Mouse (Mus musculus): ENCODE results near the gene Anp32b. TPM values are rescaled to one million over a fixed set of nuclear protein-coding genes. Genes with fewer than 3 reads are reported as not detected.

Gene Anp32b
- polyA plus RNA-seq, 1 experiment from 2014 or later = 156 TPM

- Histone ChIP-seq H3K27ac (ENCODE audit: low read length) (no peak overlapping the region), H3K4me1 (ENCODE audit: control insufficient read depth, insufficient read depth, low read length) (no peaks in the 10 kb centered on the region), H3K36me3 (ENCODE audit: control insufficient read depth, insufficient read depth) (no peaks in the 10 kb centered on the region), H3K4me2 (ENCODE audit: low read depth, low read length) (no peak overlapping the region), H3K27me3 (ENCODE audit: control insufficient read depth, insufficient read depth, low read length) (no peaks in the 10 kb centered on the region), H3K9me3 (replicated peaks; ENCODE audit: control insufficient read depth, low read length) (no peaks in the 10 kb centered on the region), H3K4me3 (ENCODE audit: low read length) (no peak overlapping the region), H3K9ac (ENCODE audit: low read length) (no peak overlapping the region)
- WGBS = 70% methylated on average over 8 of the region's 8 CpGs
- ATAC-seq (replicated peaks; ENCODE audit: extremely low read depth, insufficient read depth, low FRiP score) = no peak
These were observed 28.1 kb upstream of the Anp32b start for GRCm38 (mm10) chr4:46422625-46423024.

DNA sequence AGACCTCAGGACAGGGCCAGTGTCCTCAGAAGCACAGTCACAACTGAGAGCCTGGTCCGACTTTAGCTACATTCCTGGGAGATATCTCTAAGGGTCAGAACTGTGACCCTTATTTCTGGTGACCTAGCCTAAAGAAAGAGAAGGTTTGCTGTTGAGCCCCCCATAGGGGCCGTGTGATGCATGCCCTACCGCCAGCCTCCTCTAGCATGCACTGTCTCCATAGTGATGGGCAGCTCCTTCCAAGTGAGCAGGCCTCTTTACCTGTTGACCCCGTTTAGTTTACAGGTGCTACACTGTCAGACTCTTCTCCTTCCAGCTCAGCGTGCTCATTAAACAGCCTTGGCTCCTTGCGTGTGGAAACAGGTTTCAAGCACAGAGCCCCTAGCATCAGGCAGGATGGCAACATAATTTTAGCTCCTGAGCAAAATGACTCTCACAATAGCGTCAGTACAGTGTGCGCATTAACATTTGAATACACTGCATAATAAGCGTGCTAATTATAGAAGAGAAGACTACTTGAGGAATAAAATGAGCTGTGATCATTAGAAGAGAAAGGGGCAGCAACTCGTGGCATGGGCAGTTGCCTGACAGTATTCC is 21.7 kb upstream of the Anp32b start:
- Histone ChIP-seq H3K36me3 (ENCODE audit: control insufficient read depth, insufficient read depth) (no peaks in the 10 kb centered on the region), H3K4me1 (ENCODE audit: control insufficient read depth, insufficient read depth, low read length) (no peaks in the 10 kb centered on the region), H3K9me3 (replicated peaks; ENCODE audit: control insufficient read depth, low read length) (no peaks in the 10 kb centered on the region), H3K4me2 (ENCODE audit: low read depth, low read length) (no peak overlapping the region), H3K4me3 (ENCODE audit: low read length) (no peak overlapping the region), H3K27me3 (ENCODE audit: control insufficient read depth, insufficient read depth, low read length) (no peaks in the 10 kb centered on the region), H3K9ac (ENCODE audit: low read length) (no peak overlapping the region), H3K27ac (ENCODE audit: low read length) (no peak overlapping the region)
- WGBS = 60% methylated on average over 10 of the region's 10 CpGs
- no peak for ATAC-seq (replicated peaks; ENCODE audit: extremely low read depth, insufficient read depth, low FRiP score)

GRCm38 (mm10) chr4:46432339-46433036 is 18.2 kb upstream of the Anp32b start:
- WGBS = 68% methylated on average over 12 of the region's 12 CpGs
- H3K4me3 ChIP-seq (ENCODE audit: low read length) = no peak overlapping the region
- H3K27ac ChIP-seq (ENCODE audit: low read length) = no peak overlapping the region
- ATAC-seq (replicated peaks; ENCODE audit: extremely low read depth, insufficient read depth, low FRiP score) = no peak
- no peak overlapping the region for H3K9ac ChIP-seq (ENCODE audit: low read length)
- H3K4me1 ChIP-seq (ENCODE audit: control insufficient read depth, insufficient read depth, low read length) = no peaks in the 10 kb centered on the region
- no peaks in the 10 kb centered on the region for H3K36me3 ChIP-seq (ENCODE audit: control insufficient read depth, insufficient read depth)
- no peak overlapping the region for H3K4me2 ChIP-seq (ENCODE audit: low read depth, low read length)
- no peaks in the 10 kb centered on the region for H3K9me3 ChIP-seq (replicated peaks; ENCODE audit: control insufficient read depth, low read length)
- H3K27me3 ChIP-seq (ENCODE audit: control insufficient read depth, insufficient read depth, low read length) = no peaks in the 10 kb centered on the region

GRCm38 (mm10) chr4:46442501-46442900 is 8.2 kb upstream of the Anp32b start:
- H3K9me3 ChIP-seq (replicated peaks; ENCODE audit: control insufficient read depth, low read length) = no peaks in the 10 kb centered on the region
- no peak overlapping the region for H3K27ac ChIP-seq (ENCODE audit: low read length)
- no peak for ATAC-seq (replicated peaks; ENCODE audit: extremely low read depth, insufficient read depth, low FRiP score)
- no peaks in the 10 kb centered on the region for H3K36me3 ChIP-seq (ENCODE audit: control insufficient read depth, insufficient read depth)
- no peak overlapping the region for H3K4me3 ChIP-seq (ENCODE audit: low read length)
- no peaks in the 10 kb centered on the region for H3K4me1 ChIP-seq (ENCODE audit: control insufficient read depth, insufficient read depth, low read length)
- no peaks in the 10 kb centered on the region for H3K27me3 ChIP-seq (ENCODE audit: control insufficient read depth, insufficient read depth, low read length)
- H3K4me2 ChIP-seq (ENCODE audit: low read depth, low read length) = no peak overlapping the region
- 64% methylated on average over 4 of the region's 4 CpGs for WGBS
- no peak overlapping the region for H3K9ac ChIP-seq (ENCODE audit: low read length)

DNA sequence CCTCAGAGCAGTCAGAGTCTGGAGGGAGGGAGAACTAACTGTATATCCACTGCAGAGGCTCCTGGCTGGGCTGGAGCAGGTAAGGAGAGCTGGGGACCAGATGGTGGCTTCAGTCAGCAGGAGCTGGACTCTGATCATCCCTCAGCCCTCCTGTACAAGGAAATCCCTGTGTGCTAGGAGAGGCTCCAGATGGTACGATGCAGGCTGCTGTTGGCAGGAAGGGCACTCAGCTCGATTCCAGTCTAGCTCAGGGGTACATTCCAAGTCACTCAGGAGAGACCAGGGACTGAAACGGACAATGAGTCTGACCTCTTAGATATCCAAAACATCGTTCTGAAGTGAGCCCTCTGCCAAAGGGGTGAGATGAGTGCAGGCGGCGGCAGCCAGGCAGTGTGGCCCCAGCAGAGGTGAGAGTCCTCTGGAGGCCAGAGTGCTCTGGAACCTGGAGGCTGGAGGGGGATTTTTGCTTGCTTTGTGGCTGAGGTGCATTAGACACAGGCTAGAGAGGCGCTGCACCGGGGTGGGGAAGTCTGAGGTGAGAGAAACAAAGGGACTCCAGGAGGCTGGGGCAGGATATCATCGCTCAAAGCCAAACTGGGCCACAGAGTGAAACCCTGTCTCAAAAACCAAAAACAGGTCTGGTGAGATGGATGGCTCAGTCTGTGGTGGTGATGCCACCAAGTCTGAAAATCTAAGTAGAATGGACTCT is 5.3 kb upstream of the Anp32b start:
- no peak overlapping the region for H3K27ac ChIP-seq (ENCODE audit: low read length)
- 0 out of 2 replicates have a peak overlapping the region, but pooled peaks have one; percentile 11 for H3K9ac ChIP-seq (ENCODE audit: low read length)
- no peaks in the 10 kb centered on the region for H3K36me3 ChIP-seq (ENCODE audit: control insufficient read depth, insufficient read depth)
- no peak for ATAC-seq (replicated peaks; ENCODE audit: extremely low read depth, insufficient read depth, low FRiP score)
- H3K4me1 ChIP-seq (ENCODE audit: control insufficient read depth, insufficient read depth, low read length) = peaks cover 10% of the 10 kb centered on the region
- no peak overlapping the region for H3K4me2 ChIP-seq (ENCODE audit: low read depth, low read length)
- WGBS = 44% methylated on average over 9 of the region's 9 CpGs
- H3K4me3 ChIP-seq (ENCODE audit: low read length) = no peak overlapping the region
- no peaks in the 10 kb centered on the region for H3K27me3 ChIP-seq (ENCODE audit: control insufficient read depth, insufficient read depth, low read length)
- H3K9me3 ChIP-seq (replicated peaks; ENCODE audit: control insufficient read depth, low read length) = no peaks in the 10 kb centered on the region

DNA sequence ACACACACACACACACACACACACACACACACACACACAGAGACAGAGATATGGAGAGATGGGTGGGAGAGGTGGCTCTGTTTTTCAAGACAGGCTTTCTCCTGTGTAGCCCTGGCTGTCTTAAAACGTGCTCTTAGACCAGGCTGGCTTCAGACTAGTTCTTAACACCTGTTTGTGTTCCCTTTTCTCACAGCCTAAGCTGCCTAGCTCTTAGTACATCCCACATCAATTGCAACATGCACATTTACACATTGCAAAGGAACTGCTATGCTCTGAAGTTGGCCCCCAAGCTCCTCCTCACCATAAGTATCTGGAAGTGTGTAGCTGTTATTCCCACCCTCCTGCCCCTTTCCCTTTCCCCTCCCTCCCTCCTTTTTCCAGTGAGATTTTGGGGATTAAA is 3.2 kb upstream of the Anp32b start:
- Histone ChIP-seq H3K27me3 (ENCODE audit: control insufficient read depth, insufficient read depth, low read length) (no peaks in the 10 kb centered on the region), H3K4me1 (ENCODE audit: control insufficient read depth, insufficient read depth, low read length) (peaks cover 10% of the 10 kb centered on the region), H3K9me3 (replicated peaks; ENCODE audit: control insufficient read depth, low read length) (no peaks in the 10 kb centered on the region), H3K4me3 (ENCODE audit: low read length) (no peak overlapping the region), H3K9ac (ENCODE audit: low read length) (no peak overlapping the region), H3K27ac (ENCODE audit: low read length) (no peak overlapping the region; the same call in 1 of the 2 replicates), H3K4me2 (ENCODE audit: low read depth, low read length) (no peak overlapping the region), H3K36me3 (ENCODE audit: control insufficient read depth, insufficient read depth) (no peaks in the 10 kb centered on the region)
- ATAC-seq (replicated peaks; ENCODE audit: extremely low read depth, insufficient read depth, low FRiP score) = no peak
- WGBS = 58% methylated on average over 1 of the region's 1 CpGs

DNA sequence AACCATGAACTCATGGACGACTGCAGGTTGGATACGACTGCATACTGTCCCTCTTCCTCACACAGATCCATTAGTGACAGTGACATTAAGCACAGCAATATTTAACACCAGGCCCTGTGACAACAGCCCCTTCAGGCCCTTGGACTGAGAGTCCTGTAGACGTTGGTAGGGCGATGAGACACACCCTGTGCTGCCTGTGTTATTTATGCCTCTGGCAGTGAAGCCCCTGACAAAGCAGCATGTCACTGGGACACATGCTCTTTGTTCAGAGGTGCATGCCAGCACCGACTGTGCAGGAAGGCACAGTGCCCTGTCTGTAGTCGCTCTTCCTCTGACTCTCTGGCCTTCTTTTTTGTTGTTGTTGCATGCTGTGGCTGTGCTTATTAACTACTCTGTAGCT is 1.8 kb upstream of the Anp32b start:
- Histone ChIP-seq H3K4me3 (ENCODE audit: low read length) (no peak overlapping the region), H3K4me2 (ENCODE audit: low read depth, low read length) (no peak overlapping the region), H3K36me3 (ENCODE audit: control insufficient read depth, insufficient read depth) (no peaks in the 10 kb centered on the region), H3K4me1 (ENCODE audit: control insufficient read depth, insufficient read depth, low read length) (peaks cover 21% of the 10 kb centered on the region), H3K9me3 (replicated peaks; ENCODE audit: control insufficient read depth, low read length) (no peaks in the 10 kb centered on the region), H3K9ac (ENCODE audit: low read length) (peak overlapping the region; percentile 4; the same call in 1 of the 2 replicates), H3K27ac (ENCODE audit: low read length) (peak overlapping the region; percentile 2; the same call in 1 of the 2 replicates), H3K27me3 (ENCODE audit: control insufficient read depth, insufficient read depth, low read length) (no peaks in the 10 kb centered on the region)
- no peak for ATAC-seq (replicated peaks; ENCODE audit: extremely low read depth, insufficient read depth, low FRiP score)
- 28% methylated on average over 6 of the region's 6 CpGs for WGBS

DNA sequence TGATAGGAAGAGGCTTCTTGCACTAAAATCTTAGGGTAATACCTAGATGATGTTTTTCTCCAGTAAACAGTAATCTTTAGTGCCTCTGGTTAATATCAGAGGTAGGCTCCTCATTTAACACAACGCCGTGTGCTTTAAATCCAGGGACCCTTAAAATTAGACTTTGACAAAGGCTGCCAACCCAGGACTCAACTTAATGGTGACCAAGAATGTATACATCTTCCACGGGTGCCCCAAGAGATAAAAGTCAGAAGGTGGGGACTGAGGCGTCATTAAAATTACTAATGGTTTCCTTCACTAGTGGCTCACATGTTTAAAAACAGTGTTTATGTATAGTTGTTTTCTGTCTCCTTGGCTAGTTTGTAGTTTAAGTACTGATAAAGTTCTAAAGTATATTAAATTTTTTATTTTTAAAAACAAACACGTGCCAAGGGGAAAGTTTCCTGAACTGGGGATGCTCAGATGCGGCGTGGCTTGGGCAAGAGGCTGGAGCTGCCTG is 633 bp upstream of the Anp32b start:
- Histone ChIP-seq H3K4me1 (ENCODE audit: control insufficient read depth, insufficient read depth, low read length) (peaks cover 32% of the 10 kb centered on the region), H3K4me3 (ENCODE audit: low read length) (peak overlapping the region; percentile 87), H3K36me3 (ENCODE audit: control insufficient read depth, insufficient read depth) (no peaks in the 10 kb centered on the region), H3K9me3 (replicated peaks; ENCODE audit: control insufficient read depth, low read length) (no peaks in the 10 kb centered on the region), H3K27me3 (ENCODE audit: control insufficient read depth, insufficient read depth, low read length) (no peaks in the 10 kb centered on the region), H3K4me2 (ENCODE audit: low read depth, low read length) (peak overlapping the region; percentile 79), H3K9ac (ENCODE audit: low read length) (peak overlapping the region; percentile 98), H3K27ac (ENCODE audit: low read length) (peak overlapping the region; percentile 99)
- WGBS = 31% methylated on average over 7 of the region's 7 CpGs
- no peak for ATAC-seq (replicated peaks; ENCODE audit: extremely low read depth, insufficient read depth, low FRiP score)

Measured in heart, embryonic 16.5 days (tissue).